Mouse (Mus musculus) liver, adult 2 months (tissue): ENCODE data around the gene Syce3. TPM values are rescaled to one million over a fixed set of nuclear protein-coding genes. Genes with fewer than 3 reads are reported as not detected.

Experiments used
- DNase-seq: peaks from one replicate; pipeline ENCODE4 v3.0.0-alpha.2; 2011; ENCODE audit warnings: low read depth, low spot score; ENCODE audit errors: extremely low read depth
- H3K27ac ChIP-seq: fragments of 200-500 bp; replicated peaks from 2 replicates; pipeline ENCODE4 v1.5.1; 2012; ENCODE audit warnings: low read depth, mild to moderate bottlenecking, control low read depth, inconsistent platforms, low read length; ENCODE audit not compliant: insufficient read depth
- H3K27me3 ChIP-seq: fragments of 200-500 bp; 2 replicates; pipeline ENCODE4 v1.6.1; 2012; ENCODE audit warnings: mild to moderate bottlenecking, moderate library complexity, low read length, inconsistent platforms; ENCODE audit not compliant: control insufficient read depth, insufficient read depth
- H3K36me3 ChIP-seq: fragments of 200-500 bp; 2 replicates; pipeline ENCODE4 v1.6.1; 2012; ENCODE audit warnings: low read length, inconsistent platforms; ENCODE audit not compliant: control insufficient read depth, insufficient read depth
- H3K4me1 ChIP-seq: fragments of 200-500 bp; 2 replicates; pipeline ENCODE4 v1.6.1; 2011; ENCODE audit warnings: low read length; ENCODE audit not compliant: control insufficient read depth, insufficient read depth
- H3K4me3 ChIP-seq: fragments of 200-500 bp; 2 replicates; pipeline ENCODE4 v1.5.1; 2011; ENCODE audit warnings: low read depth, mild to moderate bottlenecking, control low read depth, low read length, moderate library complexity; ENCODE audit not compliant: insufficient read depth
- H3K79me2 ChIP-seq: fragments of 200-500 bp; 2 replicates; pipeline ENCODE4 v1.6.1; 2012; ENCODE audit warnings: inconsistent platforms, mild to moderate bottlenecking, low read length, moderate library complexity; ENCODE audit not compliant: control insufficient read depth, insufficient read depth
- H3K9ac ChIP-seq: fragments of 200-500 bp; 2 replicates; pipeline ENCODE4 v1.6.1; 2012; ENCODE audit warnings: low read depth, mild to moderate bottlenecking, control low read depth, inconsistent platforms, low read length
- CTCF ChIP-seq: fragments of 200-500 bp; IDR thresholded peaks from 2 replicates; pipeline ENCODE4 v1.5.1; 2011; ENCODE audit warnings: low read depth, low read length, control low read depth
- POLR2A ChIP-seq: fragments of 200-500 bp; IDR thresholded peaks from 2 replicates; pipeline ENCODE4 v1.6.1; 2011; ENCODE audit warnings: low read length, control low read depth; ENCODE audit not compliant: insufficient read depth; ENCODE audit errors: extremely low read depth
- WGBS: fragments of 180-500 bp; shearing (Covaris S2); methylation state at CpG from one replicate; pipeline ENCODE4 v1.1.7; 2018; 5-methylcytosine and 5-hydroxymethylcytosine counted together
- polyA plus RNA-seq: library from polyadenylated mRNA; depleted of rRNA; stranded (reverse); fragments of >200 nt; gene quantifications from 2 replicates; pipeline ENCODE4 v1.2.3, GENCODE M21; 2012
- total RNA-seq: library from RNA; depleted of rRNA; stranded (reverse); fragments of >200 nt; gene quantifications from 2 replicates; pipeline ENCODE4 v1.2.3, GENCODE M21; 2014

The Syce3 gene
- total and polyA plus RNA-seq, 2 experiments, result not detected

GRCm38 (mm10) chr15:89406691-89407090, 3.6 kb downstream of the Syce3 start:
- no peak for TF ChIP-seq POLR2A
- no peak for TF ChIP-seq CTCF
- no peak for DNase-seq
- H3K79me2 ChIP-seq, result no peaks in the 10 kb centered on the region
- no peak overlapping the region for H3K4me3 ChIP-seq
- no peaks in the 10 kb centered on the region for H3K36me3 ChIP-seq
- H3K27ac ChIP-seq, result no peak overlapping the region
- no peaks in the 10 kb centered on the region for H3K4me1 ChIP-seq
- H3K9ac ChIP-seq, result no peak overlapping the region
- H3K27me3 ChIP-seq, result no peaks in the 10 kb centered on the region

GRCm38 (mm10) chr15:89404831-89405623, 5.3 kb downstream of the Syce3 start:
- DNase-seq, result no peak
- no peaks in the 10 kb centered on the region for H3K27me3 ChIP-seq
- no peaks in the 10 kb centered on the region for H3K4me1 ChIP-seq
- no peaks in the 10 kb centered on the region for H3K36me3 ChIP-seq
- H3K9ac ChIP-seq, result no peak overlapping the region
- no peak overlapping the region for H3K27ac ChIP-seq
- no peaks in the 10 kb centered on the region for H3K79me2 ChIP-seq
- 84% methylated on average over 10 of the region's 10 CpGs for WGBS
- no peak for TF ChIP-seq POLR2A
- TF ChIP-seq CTCF, result no peak
- H3K4me3 ChIP-seq, result no peak overlapping the region

- H3K27me3 ChIP-seq, result no peaks in the 10 kb centered on the region
- no peak overlapping the region for H3K4me3 ChIP-seq
- DNase-seq, result no peak
- no peak overlapping the region for H3K27ac ChIP-seq
- no peaks in the 10 kb centered on the region for H3K36me3 ChIP-seq
- H3K79me2 ChIP-seq, result no peaks in the 10 kb centered on the region
- no peak for TF ChIP-seq POLR2A
- TF ChIP-seq CTCF, result no peak
- no peak overlapping the region for H3K9ac ChIP-seq
- H3K4me1 ChIP-seq, result no peaks in the 10 kb centered on the region
- WGBS, result 84% methylated on average over 1 of the region's 1 CpGs
These were observed 7.8 kb downstream of the Syce3 start for GRCm38 (mm10) chr15:89402471-89402870.

- Histone ChIP-seq H3K36me3 (no peaks in the 10 kb centered on the region), H3K4me3 (no peak overlapping the region), H3K27me3 (no peaks in the 10 kb centered on the region), H3K4me1 (peaks cover 3% of the 10 kb centered on the region; the same call in 1 of the 2 replicates), H3K27ac (no peak overlapping the region), H3K79me2 (no peaks in the 10 kb centered on the region), H3K9ac (no peak overlapping the region)
- no peak for DNase-seq
- WGBS, result 67% methylated on average over 1 of the region's 1 CpGs
- TF ChIP-seq CTCF, result no peak
- no peak for TF ChIP-seq POLR2A
These were observed 10.6 kb downstream of the Syce3 start for GRCm38 (mm10) chr15:89399716-89400115.

GRCm38 (mm10) chr15:89398146-89398545, 12.2 kb downstream of the Syce3 start:
- 83% methylated on average over 2 of the region's 2 CpGs for WGBS
- DNase-seq, result no peak
- no peak for TF ChIP-seq POLR2A
- TF ChIP-seq CTCF, result no peak
- Histone ChIP-seq H3K27me3 (no peaks in the 10 kb centered on the region), H3K4me3 (no peak overlapping the region), H3K9ac (no peak overlapping the region), H3K4me1 (peaks cover 3% of the 10 kb centered on the region; the same call in 1 of the 2 replicates), H3K27ac (no peak overlapping the region), H3K36me3 (no peaks in the 10 kb centered on the region), H3K79me2 (no peaks in the 10 kb centered on the region)

- TF ChIP-seq POLR2A, result no peak
- no peak for TF ChIP-seq CTCF
- Histone ChIP-seq H3K79me2 (no peaks in the 10 kb centered on the region), H3K27me3 (no peaks in the 10 kb centered on the region), H3K4me3 (no peak overlapping the region), H3K27ac (no peak overlapping the region), H3K4me1 (peaks cover 3% of the 10 kb centered on the region; the same call in 1 of the 2 replicates), H3K36me3 (no peaks in the 10 kb centered on the region), H3K9ac (no peak overlapping the region)
- 23% methylated on average over 4 of the region's 4 CpGs for WGBS
- peak; percentile 98 for DNase-seq
These were observed 13.4 kb downstream of the Syce3 start for GRCm38 (mm10) chr15:89396883-89397282.
